Mouse (Mus musculus) myocyte (in vitro differentiated cells): Measurements from ENCODE around the gene D230025D16Rik. TPM values are rescaled to one million over a fixed set of nuclear protein-coding genes. Genes with fewer than 3 reads are reported as not detected.

ENCODE experiments used
- H3K27me3 ChIP-seq: one replicate; pipeline ENCODE4 v1.6.1; 2011; ENCODE audit not compliant: control insufficient read depth, insufficient read depth, insufficient read length
- H3K36me3 ChIP-seq: one replicate; pipeline ENCODE4 v1.6.1; 2011; ENCODE audit not compliant: control insufficient read depth, insufficient read depth
- H3K4me2 ChIP-seq: one replicate; pipeline ENCODE4 v1.6.1; 2011; ENCODE audit warnings: low read depth, control low read depth
- H3K4me3 ChIP-seq: one replicate; pipeline ENCODE4 v1.5.1; 2011; ENCODE audit warnings: mild to moderate bottlenecking, control low read depth, moderate library complexity
- H3K79me2 ChIP-seq: one replicate; pipeline ENCODE4 v1.6.1; 2011; ENCODE audit not compliant: control insufficient read depth, insufficient read depth
- H3ac ChIP-seq: one replicate; pipeline ENCODE4 v1.6.1; 2011; ENCODE audit not compliant: control insufficient read depth, insufficient read length
- CEBPB ChIP-seq: IDR thresholded peaks from 2 replicates; pipeline ENCODE4 v1.6.1; 2011; ENCODE audit warnings: mild to moderate bottlenecking, moderate library complexity; ENCODE audit not compliant: poor library complexity, insufficient read depth, severe bottlenecking
- E2F4 ChIP-seq: IDR thresholded peaks from one replicate; pipeline ENCODE4 v1.6.1; 2011; ENCODE audit warnings: mild to moderate bottlenecking, control low read depth, moderate library complexity; ENCODE audit not compliant: insufficient read depth
- MAX ChIP-seq: IDR thresholded peaks from one replicate; pipeline ENCODE4 v1.6.1; 2011; ENCODE audit warnings: low read depth, mild to moderate bottlenecking, control low read depth
- MYOD1 ChIP-seq, 3 experiments: IDR thresholded peaks; one replicate each; pipeline ENCODE4 v1.6.1; 2011; ENCODE audit warnings: control low read depth in 2 of 3, low read depth in 2 of 3, mild to moderate bottlenecking in 2 of 3, moderate library complexity in 1 of 3; ENCODE audit not compliant: insufficient read length in 2 of 3, control insufficient read depth in 1 of 3
- MYOG ChIP-seq, 3 experiments: IDR thresholded peaks; one replicate each; pipeline ENCODE4 v1.6.1; 2011; ENCODE audit warnings: control low read depth in 2 of 3, low read depth in 2 of 3, mild to moderate bottlenecking in 2 of 3; ENCODE audit not compliant: insufficient read length in 2 of 3, control insufficient read depth in 1 of 3, insufficient read depth in 1 of 3
- POLR2A ChIP-seq: IDR thresholded peaks from one replicate; pipeline ENCODE4 v1.6.1; 2011; ENCODE audit warnings: low read depth, mild to moderate bottlenecking, control low read depth, moderate library complexity; ENCODE audit not compliant: insufficient read length
- POLR2AphosphoS2 ChIP-seq: IDR thresholded peaks from one replicate; pipeline ENCODE4 v1.6.1; 2011; ENCODE audit warnings: low read depth, control low read depth; ENCODE audit not compliant: insufficient read length
- REST ChIP-seq: IDR thresholded peaks from one replicate; pipeline ENCODE4 v1.6.1; 2011; ENCODE audit warnings: mild to moderate bottlenecking, control low read depth, moderate library complexity; ENCODE audit not compliant: insufficient read depth, insufficient read length
- SRF ChIP-seq: IDR thresholded peaks from one replicate; pipeline ENCODE4 v1.6.1; 2011; ENCODE audit warnings: low read depth; ENCODE audit not compliant: control insufficient read depth, insufficient read length
- TCF12 ChIP-seq: IDR thresholded peaks from one replicate; pipeline ENCODE4 v1.6.1; 2011; ENCODE audit warnings: mild to moderate bottlenecking, control low read depth; ENCODE audit not compliant: poor library complexity, insufficient read depth, severe bottlenecking
- TCF3 ChIP-seq: IDR thresholded peaks from one replicate; pipeline ENCODE4 v1.6.1; 2011; ENCODE audit warnings: low read depth, control low read depth; ENCODE audit not compliant: insufficient read length
- USF1 ChIP-seq: IDR thresholded peaks from one replicate; pipeline ENCODE4 v1.6.1; 2011; ENCODE audit warnings: low read depth, mild to moderate bottlenecking, control low read depth, moderate library complexity
- polyA plus RNA-seq: library from polyadenylated mRNA; unstranded; fragments of >200 nt; fragmentation: generic; extraction: Trizol; gene quantifications from one replicate; pipeline ENCODE4 v1.2.1, GENCODE M21; 2012; ENCODE audit warnings: missing spikeins

The D230025D16Rik gene
- polyA plus RNA-seq, 1 experiment = 16.6 TPM

GRCm38 (mm10) chr8:105280567-105280966 is 55.6 kb downstream of the D230025D16Rik start:
- H3K27me3 ChIP-seq = no peaks in the 10 kb centered on the region
- no peak overlapping the region for H3ac ChIP-seq
- no peak overlapping the region for H3K4me3 ChIP-seq
- H3K4me2 ChIP-seq = peak overlapping the region; percentile 18
- TF ChIP-seq MYOG (IDR thresholded peaks at IDR 0.05; ENCODE audit: control insufficient read depth in 1 of 3, insufficient read depth in 1 of 3, insufficient read length in 2 of 3, low read depth in 2 of 3) (peak; percentile 4 to 91 (median 72)), SRF (no peak), MAX (no peak), POLR2AphosphoS2 (no peak), USF1 (no peak), REST (no peak), POLR2A (no peak), E2F4 (no peak), CEBPB (no peak), TCF3 (no peak), MYOD1 (IDR thresholded peaks at IDR 0.05; ENCODE audit: control insufficient read depth in 1 of 3, insufficient read length in 2 of 3, low read depth in 2 of 3) (peak in 2 of 3 experiments; percentile 78), TCF12 (peak; percentile 37)
- H3K36me3 ChIP-seq = peaks cover 4% of the 10 kb centered on the region
- H3K79me2 ChIP-seq = no peaks in the 10 kb centered on the region

GRCm38 (mm10) chr8:105281821-105282220 is 56.9 kb downstream of the D230025D16Rik start:
- Histone ChIP-seq H3ac (no peak overlapping the region), H3K36me3 (peaks cover 4% of the 10 kb centered on the region), H3K79me2 (peaks cover 9% of the 10 kb centered on the region), H3K4me3 (no peak overlapping the region), H3K27me3 (no peaks in the 10 kb centered on the region), H3K4me2 (no peak overlapping the region)
- TF ChIP-seq POLR2AphosphoS2 = peak; percentile 19
- TF ChIP-seq MAX = no peak

GRCm38 (mm10) chr8:105282239-105282638 is 57.3 kb downstream of the D230025D16Rik start:
- TF ChIP-seq REST (no peak), POLR2AphosphoS2 (no peak), CEBPB (no peak), USF1 (no peak), MAX (no peak), MYOG (IDR thresholded peaks at IDR 0.05; ENCODE audit: control insufficient read depth in 1 of 3, insufficient read depth in 1 of 3, insufficient read length in 2 of 3, low read depth in 2 of 3) (no peak), MYOD1 (IDR thresholded peaks at IDR 0.05; ENCODE audit: control insufficient read depth in 1 of 3, insufficient read length in 2 of 3, low read depth in 2 of 3) (no peak), TCF12 (no peak), POLR2A (no peak), TCF3 (no peak), E2F4 (no peak), SRF (no peak)
- Histone ChIP-seq H3K4me3 (no peak overlapping the region), H3K79me2 (peaks cover 10% of the 10 kb centered on the region), H3K4me2 (no peak overlapping the region), H3K27me3 (no peaks in the 10 kb centered on the region), H3K36me3 (peaks cover 4% of the 10 kb centered on the region), H3ac (no peak overlapping the region)

- H3K4me3 ChIP-seq = no peak overlapping the region
Measured at GRCm38 (mm10) chr8:105283074-105283473, 58.1 kb downstream of the D230025D16Rik start.

GRCm38 (mm10) chr8:105285514-105285913 is 60.6 kb downstream of the D230025D16Rik start:
- Histone ChIP-seq H3K4me3 (no peak overlapping the region), H3ac (no peak overlapping the region), H3K27me3 (no peaks in the 10 kb centered on the region), H3K4me2 (no peak overlapping the region), H3K79me2 (peaks cover 23% of the 10 kb centered on the region), H3K36me3 (peaks cover 4% of the 10 kb centered on the region)
- TF ChIP-seq SRF (no peak), E2F4 (no peak), TCF12 (no peak), POLR2A (no peak), TCF3 (no peak)

More at GRCm38 (mm10) chr8:105283074-105283473, 58.1 kb downstream of the D230025D16Rik start:
- no peak for TF ChIP-seq MYOG (IDR thresholded peaks at IDR 0.05; ENCODE audit: control insufficient read depth in 1 of 3, insufficient read depth in 1 of 3, insufficient read length in 2 of 3, low read depth in 2 of 3)
- no peak for TF ChIP-seq MAX
- no peak for TF ChIP-seq SRF
- TF ChIP-seq TCF12 = no peak
- TF ChIP-seq POLR2AphosphoS2 = peak; percentile 81
- Histone ChIP-seq H3ac (no peak overlapping the region), H3K36me3 (peaks cover 4% of the 10 kb centered on the region), H3K79me2 (peaks cover 18% of the 10 kb centered on the region), H3K4me2 (no peak overlapping the region), H3K27me3 (no peaks in the 10 kb centered on the region)
